Comparison of ENCODE assay signal across 9 mouse cellular contexts in genomic region chr1:176930981-176931500, GRCm38 (mm10).
"Had no signal": no experiment of that assay in that cellular context is flagged by ENCODE, and none has a peak within 500 bp of the region (broad histone marks: within the 10 kb centered on the region; RNA-seq: fewer than 3 reads in every experiment).

No protein-coding gene starts in this region.

- H3K27ac ChIP-seq: kidney, postnatal 0 days; limb, embryonic 13.5 days; liver, embryonic 14.5 days; midbrain, embryonic 13.5 days had no signal

- H3K36me3 ChIP-seq: limb, embryonic 13.5 days; midbrain, embryonic 13.5 days had no signal

- H3K9me3 ChIP-seq: limb, embryonic 13.5 days; midbrain, embryonic 13.5 days had no signal

- H3K4me3 ChIP-seq: limb, embryonic 13.5 days; midbrain, embryonic 13.5 days had no signal

- H3K27me3 ChIP-seq: limb, embryonic 13.5 days; midbrain, embryonic 13.5 days had no signal

- H3K9ac ChIP-seq: limb, embryonic 13.5 days; liver, embryonic 14.5 days; midbrain, embryonic 13.5 days had no signal

- H3K4me2 ChIP-seq: limb, embryonic 13.5 days; midbrain, embryonic 13.5 days had no signal

- ATAC-seq: midbrain, embryonic 13.5 days had no signal

- DNase-seq: kidney, adult 9 months; kidney, postnatal 36 days; lung, adult 18-20 months; right cerebral cortex, adult 18-20 months; thymus, postnatal 36 days had no signal
